ENCODE assay signal across 8 mouse cellular contexts in genomic region chr19:44295251-44295650, GRCm38 (mm10). TPM values are rescaled to one million over a fixed set of nuclear protein-coding genes. Genes with fewer than 3 reads are reported as not detected.
A peak's percentile ranks its signal among the peaks of the same experiment; 100 is the strongest.
DNase-seq lines count a peak whose midpoint lies in the region; ATAC-seq and TF ChIP-seq lines count a peak whose summit lies in the region.

No protein-coding gene starts in this region.

- peaks cover 0 to 28% of the 10 kb centered on the region in 2 experiments; a peak in 3 of 4 replicates for H3K4me1 ChIP-seq in ES-E14 (ENCODE audit: control insufficient read depth in 2 of 2, insufficient read depth in 2 of 2, low read length in 2 of 2, poor library complexity in 1 of 2)
- H3K4me1 ChIP-seq in cortical plate, adult 2 months (ENCODE audit: control insufficient read depth, insufficient read depth, low read length), result peaks cover 8% of the 10 kb centered on the region
- peaks cover 56% of the 10 kb centered on the region for H3K4me1 ChIP-seq in stomach, embryonic 14.5 days (ENCODE audit: control insufficient read depth, insufficient read depth, low read length)

- H3K9ac ChIP-seq in ES-E14 (ENCODE audit: insufficient read depth, low read depth, low read length, poor library complexity, severe bottlenecking), result peak overlapping the region; percentile 73
- H3K9ac ChIP-seq in stomach, embryonic 14.5 days (replicated peaks; ENCODE audit: low read depth, low read length), result peak overlapping the region; percentile 28

- no peaks in the 10 kb centered on the region for H3K9me3 ChIP-seq in ES-E14 (ENCODE audit: control insufficient read depth, insufficient read depth, low read depth, low read length)
- no peaks in the 10 kb centered on the region for H3K9me3 ChIP-seq in stomach, embryonic 14.5 days (ENCODE audit: control insufficient read depth, low read depth, low read length)

- no peak overlapping the region; the same call in 1 of the 2 replicates for H3K27ac ChIP-seq in ES-E14 (ENCODE audit: insufficient read depth, low read depth, low read length, poor library complexity, severe bottlenecking)
- no peak overlapping the region for H3K27ac ChIP-seq in cortical plate, adult 2 months (ENCODE audit: insufficient read depth, low read length)
- peak overlapping the region; percentile 98; the same call in 1 of the 2 replicates for H3K27ac ChIP-seq in stomach, embryonic 14.5 days (ENCODE audit: low read length)

- peak overlapping the region; percentile 88 for H3K4me2 ChIP-seq in stomach, embryonic 14.5 days (replicated peaks; ENCODE audit: low read depth, low read length)

- H3K36me3 ChIP-seq in ES-E14 (ENCODE audit: control insufficient read depth, insufficient read depth, low read length, poor library complexity, severe bottlenecking), result peaks cover 55% of the 10 kb centered on the region
- peaks cover 40% of the 10 kb centered on the region for H3K36me3 ChIP-seq in stomach, embryonic 14.5 days (ENCODE audit: control insufficient read depth, insufficient read depth, low read length)

- peak; percentile 19 for DNase-seq in gastrocnemius, postnatal 10 days
- DNase-seq in gastrocnemius, postnatal 25 days, result no peak
- no peak for DNase-seq in ES-E14 (ENCODE audit: low read depth, low spot score)
- DNase-seq in heart, postnatal 14 days, result peak; percentile 24 to 53
- peak; percentile 80 to 87 for DNase-seq in lung, adult 18-20 months
- no peak for DNase-seq in yolk sac, embryonic 10.5 days (ENCODE audit: low spot score)

- no peak for TF ChIP-seq POLR2A in cortical plate, adult 2 months (IDR thresholded peaks at IDR 0.05; ENCODE audit: extremely low read depth, insufficient read depth, low read length)

- no peak for TF ChIP-seq CTCF in cortical plate, adult 2 months (IDR thresholded peaks at IDR 0.05; ENCODE audit: extremely low read depth, insufficient read depth, low read length)

- WGBS in stomach, embryonic 14.5 days, result 5% methylated on average over 3 of the region's 3 CpGs

- intact Hi-C loops in heart, postnatal 14 days (cut with DNase I), result loop anchor here (2.0 kb wide), 1 partner anchor 100 kb away; no protein-coding TSS in a partner anchor

- in situ Hi-C loops in ES-E14 (cut with MboI; ENCODE audit: low sequenced_read_pairs in 2 of 2, unreplicated experiment in 2 of 2), result loop anchor here in 1 of 2 experiments (5.0 kb wide), 1 partner anchor 48 kb away; no protein-coding TSS in a partner anchor

- peak overlapping the region; percentile 94 to 98 for H3K4me3 ChIP-seq in ES-E14 (ENCODE audit: insufficient read depth in 1 of 2, low read depth in 1 of 2, low read length in 2 of 2, poor library complexity in 1 of 2, severe bottlenecking in 1 of 2)
- H3K4me3 ChIP-seq in cortical plate, adult 2 months (ENCODE audit: insufficient read depth, low read length), result peak overlapping the region; percentile 77
- peak overlapping the region; percentile 96 for H3K4me3 ChIP-seq in stomach, embryonic 14.5 days (ENCODE audit: low read depth, low read length)

- H3K27me3 ChIP-seq in stomach, embryonic 14.5 days (ENCODE audit: control insufficient read depth, insufficient read depth, low read length), result no peaks in the 10 kb centered on the region

- no peak for ATAC-seq in stomach, embryonic 14.5 days (ENCODE audit: insufficient number of reproducible peaks, insufficient read depth, low FRiP score, low read depth)

TF ChIP-seq in ES-E14, 5 proteins besides CTCF, POLR2A, EP300 and RAD21:
- TF ChIP-seq CHD2 (IDR thresholded peaks at IDR 0.05; ENCODE audit: low read depth, low read length) (no peak), ZNF384 (IDR thresholded peaks at IDR 0.05; ENCODE audit: low read depth, low read length) (no peak), ZC3H11A (IDR thresholded peaks at IDR 0.05; ENCODE audit: borderline replicate concordance, low read depth, low read length) (no peak), MAFK (IDR thresholded peaks at IDR 0.05; ENCODE audit: insufficient read depth, low read depth, low read length) (no peak), HCFC1 (IDR thresholded peaks at IDR 0.05; ENCODE audit: borderline replicate concordance, insufficient read depth, low read length) (no peak)
TF ChIP-seq in ES-E14: peak in this region for 0.

RNA-seq across cellular contexts. Expression of gene Scd2, which starts 1.8 kb away (rescaled TPM):
- 10 to 100 TPM; 55.2 to 56.7 TPM for total RNA-seq in gastrocnemius, postnatal 10 days (2021)
- total RNA-seq in gastrocnemius, postnatal 25 days (2021), result 10 to 100 TPM; 11.8 to 12.5 TPM
- total RNA-seq in ES-E14 (2012; rRNA removed), result 284 and 303 TPM in 2 replicates
- polyA plus RNA-seq in cortical plate, adult 2 months (2012; rRNA removed), result 600 and 717 TPM in 2 replicates
- total RNA-seq in heart, postnatal 14 days (2021), result 10 to 100 TPM; 24.8 to 27.2 TPM
- 237 and 282 TPM in 2 replicates for polyA plus RNA-seq in stomach, embryonic 14.5 days (2014; fragmentation: Nextera tagmentation; extraction: Ambion mirVana)

RNA-seq across cellular contexts. Expression of gene Scd4, which starts 37.6 kb away (rescaled TPM):
- under 1 TPM; 0.33 to 0.61 TPM for total RNA-seq in gastrocnemius, postnatal 10 days (2021)
- under 1 TPM; 0.15 to 0.16 TPM for total RNA-seq in gastrocnemius, postnatal 25 days (2021)
- 0.13 TPM in 1 of 2 replicates, not detected in the other for total RNA-seq in ES-E14 (2012; rRNA removed)
- polyA plus RNA-seq in cortical plate, adult 2 months (2012; rRNA removed), result 0.25 and 0.33 TPM in 2 replicates
- total RNA-seq in heart, postnatal 14 days (2021), result 10 to 100 TPM; 13.1 to 14.0 TPM
- 0.10 and 0.25 TPM in 2 replicates for polyA plus RNA-seq in stomach, embryonic 14.5 days (2014; fragmentation: Nextera tagmentation; extraction: Ambion mirVana)

Comparison
In these comparisons a context has a peak if more than half of its experiments do, and no peak if none do; other contexts are left out.
1. DNase-seq: peak in gastrocnemius, postnatal 10 days (single experiment), heart, postnatal 14 days (2 of 2) and lung, adult 18-20 months (2 of 2); none in gastrocnemius, postnatal 25 days (single experiment), ES-E14 (single experiment) and yolk sac, embryonic 10.5 days (single experiment).
2. RNA of gene Scd4, which starts 37.6 kb away (total RNA-seq): 13.1 to 14.0 TPM in heart, postnatal 14 days; 0.33 to 0.61 TPM in gastrocnemius, postnatal 10 days, 0.15 to 0.16 TPM in gastrocnemius, postnatal 25 days and 0.13 TPM in ES-E14; every median in the first group is over 4 times any median in the second.
3. Peak in every context shown above with its lines, with median percentiles within 50 percentile points of each other: H3K4me3 ChIP-seq.